Mouse (Mus musculus) heart, adult 18-20 months (tissue): ENCODE data around the gene Plekho1. TPM values are rescaled to one million over a fixed set of nuclear protein-coding genes. Genes with fewer than 3 reads are reported as not detected.

Experiments used
- DNase-seq, 2 experiments: peaks; one replicate each; pipeline ENCODE4 v3.0.0; 2021 to 2022; ENCODE audit warnings: mixed read lengths in 1 of 2
- total RNA-seq, 2 experiments: library from RNA; stranded (reverse); gene quantifications; 2 replicates each; pipeline ENCODE4 v1.2.3; 2021

The Plekho1 gene
- total RNA-seq, 2 experiments from 2014 or later, result 64.7 to 68.2 TPM

DNA sequence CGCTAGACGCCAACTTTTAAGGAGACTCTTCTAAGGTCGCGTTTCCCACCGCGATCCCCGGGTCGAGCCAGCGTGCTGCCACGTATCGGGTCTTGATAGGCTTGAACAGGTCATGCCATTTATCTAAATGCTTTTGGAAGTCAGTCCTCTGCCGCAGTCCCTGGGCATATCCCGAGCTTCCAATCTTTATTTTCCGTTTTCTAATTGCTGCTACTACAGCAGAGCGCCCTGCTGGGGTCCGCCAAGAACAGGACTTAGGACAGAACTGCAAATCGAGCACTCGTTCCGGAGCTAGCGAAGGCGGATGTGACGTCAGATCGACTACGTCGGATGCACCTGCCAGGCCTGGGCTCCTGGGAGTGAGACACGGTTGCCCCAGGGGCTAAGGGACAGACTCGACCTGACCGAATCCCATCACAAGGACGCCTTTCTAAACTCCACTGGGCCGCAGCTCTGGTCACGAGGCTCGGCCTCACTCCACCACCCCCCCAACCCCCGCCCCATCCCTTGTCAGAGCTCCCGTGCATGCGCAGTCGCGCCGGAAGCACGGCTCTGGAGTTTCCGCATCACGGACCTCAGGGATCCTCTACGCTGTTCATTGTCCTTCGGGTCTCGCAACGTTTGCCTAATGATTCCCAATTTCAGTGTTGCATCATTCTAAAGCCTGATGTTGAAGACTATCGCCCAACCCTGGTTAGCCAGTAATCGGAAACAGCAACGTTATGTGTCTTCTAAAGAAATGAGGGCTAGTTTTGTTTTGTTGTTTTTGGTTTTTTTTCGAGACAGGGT lies 44.8 kb downstream of the Plekho1 start:
- DNase-seq, result peak; percentile 93 to 94

GRCm38 (mm10) chr3:95948325-95948724 lies 47.5 kb downstream of the Plekho1 start:
- DNase-seq, result no peak

- no peak for DNase-seq
These were observed 50.0 kb downstream of the Plekho1 start for GRCm38 (mm10) chr3:95945731-95946240.

GRCm38 (mm10) chr3:95944742-95945141 lies 51.1 kb downstream of the Plekho1 start:
- DNase-seq, result no peak

GRCm38 (mm10) chr3:95943226-95943625 lies 52.6 kb downstream of the Plekho1 start:
- no peak for DNase-seq

DNA sequence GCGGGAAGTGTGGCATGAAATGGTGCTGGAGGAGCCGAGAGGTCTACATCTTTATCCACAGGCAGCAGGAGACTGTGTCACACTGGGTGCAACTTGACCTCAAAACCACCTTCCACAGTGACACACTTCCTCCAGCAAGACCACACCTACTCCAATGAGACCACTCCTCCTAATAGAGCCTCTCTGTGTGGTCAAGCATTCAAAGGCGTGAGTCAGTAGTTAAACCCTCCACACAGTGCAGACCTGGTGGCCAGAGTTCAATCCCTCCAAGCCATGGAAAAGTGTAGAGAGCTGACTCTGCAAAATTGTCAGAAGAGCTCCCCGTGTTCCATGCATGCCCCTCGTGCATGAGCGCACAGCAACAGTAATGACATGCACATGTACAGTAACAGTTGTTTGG lies 53.1 kb downstream of the Plekho1 start:
- DNase-seq, result no peak

- no peak for DNase-seq
These were observed 57.0 kb downstream of the Plekho1 start for GRCm38 (mm10) chr3:95938835-95939234.

Other genes with a start within 250 kb of the Plekho1 start
- gene Tars2, start 235.8 kb downstream of the Plekho1 start, total RNA-seq, result 10 to 100 TPM; 44.4 to 49.4 TPM
- 10 to 100 TPM; 42.5 to 44.6 TPM for gene Rprd2, start 177.1 kb downstream of the Plekho1 start, total RNA-seq
- gene Prpf3, start 140.1 kb downstream of the Plekho1 start, total RNA-seq, result 10 to 100 TPM; 20.5 to 22.9 TPM
- gene Mrps21, start 124.5 kb downstream of the Plekho1 start, total RNA-seq, result 100 to 1,000 TPM; 323 to 346 TPM
- gene Ciart, start 113.8 kb downstream of the Plekho1 start, total RNA-seq, result 1 to 10 TPM; 5.9 TPM
- gene BC028528, start 104.0 kb downstream of the Plekho1 start, total RNA-seq, result 1 to 10 TPM; 7.6 to 9.6 TPM
- 100 to 1,000 TPM; 109 to 125 TPM for gene Aph1a, start 102.0 kb downstream of the Plekho1 start, total RNA-seq
- 100 to 1,000 TPM; 137 to 170 TPM for gene Car14, start 91.3 kb downstream of the Plekho1 start, total RNA-seq
- 10 to 100 TPM; 87.2 to 89.3 TPM for gene Anp32e, start 66.8 kb downstream of the Plekho1 start, total RNA-seq
- 10 to 100 TPM; 22.5 to 27.1 TPM for gene Vps45, start 62.5 kb upstream of the Plekho1 start, total RNA-seq
- 10 to 100 TPM; 50.3 to 57.4 TPM for gene Otud7b, start 108.5 kb upstream of the Plekho1 start, total RNA-seq
- gene Mtmr11, start 166.0 kb upstream of the Plekho1 start, total RNA-seq, result 1 to 10 TPM; 1.7 to 3.4 TPM
- 10 to 100 TPM; 15.4 to 18.7 TPM for gene Sf3b4, start 176.3 kb upstream of the Plekho1 start, total RNA-seq
- gene Sv2a, start 185.2 kb upstream of the Plekho1 start, total RNA-seq, result 1 to 10 TPM; 1.8 to 2.1 TPM
- gene Bola1, start 223.7 kb upstream of the Plekho1 start, total RNA-seq, result 10 to 100 TPM; 28.1 to 34.4 TPM
- 1 to 10 TPM; 1.8 to 1.9 TPM for gene Hist2h2ab, start 223.9 kb upstream of the Plekho1 start, total RNA-seq
- 10 to 100 TPM; 18.4 to 22.1 TPM for gene Hist2h2ac, start 224.9 kb upstream of the Plekho1 start, total RNA-seq
- 1 to 10 TPM; 7.9 to 8.4 TPM for gene Hist2h2be, start 225.1 kb upstream of the Plekho1 start, total RNA-seq
- gene Hist2h3c2, start 243.1 kb upstream of the Plekho1 start, total RNA-seq, result 1 to 10 TPM; 4.0 to 9.0 TPM
- 100 to 1,000 TPM; 189 to 197 TPM for gene Hist2h2aa2, start 244.3 kb upstream of the Plekho1 start, total RNA-seq
- 10 to 100 TPM in 1 of 2 experiments, 1 to 10 TPM in 1; 9.3 to 14.7 TPM for gene Hist2h2aa1, start 249.5 kb upstream of the Plekho1 start, total RNA-seq